Mouse (Mus musculus) adrenal gland, postnatal 4 days (tissue): ENCODE data around the gene Islr. TPM values are rescaled to one million over a fixed set of nuclear protein-coding genes. Genes with fewer than 3 reads are reported as not detected.

Experiments used
- DNase-seq, 2 experiments: peaks; one replicate each; pipeline ENCODE4 v3.0.0; 2021 to 2022; ENCODE audit warnings: low spot score in 2 of 2, mixed read lengths in 2 of 2
- total RNA-seq, 2 experiments: library from RNA; stranded (reverse); gene quantifications; 2 replicates each; pipeline ENCODE4 v1.2.3; 2021

Islr gene
- total RNA-seq, 2 experiments from 2014 or later = 64.5 to 66.7 TPM

DNA sequence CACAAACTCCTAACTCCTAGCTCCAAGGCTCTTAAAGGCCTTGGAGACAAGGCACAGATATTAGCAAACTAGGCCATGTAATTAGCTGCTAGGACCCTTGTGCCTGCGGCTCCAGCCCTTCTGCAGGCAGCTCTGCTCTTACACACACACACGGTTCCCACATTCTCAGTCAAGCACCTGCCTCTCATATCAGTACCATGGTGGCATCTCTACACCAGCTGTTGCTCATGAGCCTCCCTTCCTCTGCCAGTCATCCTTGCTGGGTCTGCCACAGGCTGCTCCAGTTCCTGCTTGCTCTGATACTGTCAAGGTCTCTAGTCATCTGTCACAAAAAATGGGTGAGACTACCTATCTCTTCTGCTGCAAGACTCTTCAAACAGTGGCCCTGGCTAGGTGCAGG, 20.2 kb upstream of the Islr start:
- DNase-seq = no peak

DNA sequence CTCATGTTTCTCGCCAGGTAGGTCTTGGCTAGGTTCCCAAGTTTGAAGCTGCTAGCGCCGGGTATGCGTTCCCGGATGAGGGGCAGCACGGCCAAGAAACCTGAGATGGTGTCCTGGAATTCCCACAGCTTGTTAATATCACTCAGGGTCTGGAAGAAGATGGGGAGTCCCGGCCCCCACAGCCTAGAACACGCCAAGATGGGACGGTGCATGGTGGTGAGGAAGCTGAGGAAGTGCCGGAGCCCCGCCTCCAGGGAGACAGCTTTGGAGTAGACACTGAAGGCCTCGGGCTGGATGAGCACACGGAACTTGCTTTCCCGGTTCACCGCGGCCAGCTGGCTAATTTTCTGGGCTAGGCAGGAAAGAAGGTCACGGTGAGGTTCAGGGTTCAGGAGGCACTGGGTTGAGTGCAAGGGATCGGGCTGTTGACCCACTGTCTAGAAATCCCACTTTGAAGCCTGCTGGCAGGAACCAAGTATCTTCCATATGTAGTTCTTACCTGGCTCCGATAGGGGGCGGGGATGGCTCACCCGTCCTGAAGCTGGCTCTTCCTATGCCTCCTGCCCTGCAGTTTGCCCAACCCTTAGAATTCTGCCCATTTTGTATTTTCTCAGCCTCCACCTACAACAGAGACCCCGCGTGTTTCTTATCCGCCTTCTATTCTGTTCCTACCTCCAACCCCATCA, 16.3 kb upstream of the Islr start:
- no peak for DNase-seq

DNA sequence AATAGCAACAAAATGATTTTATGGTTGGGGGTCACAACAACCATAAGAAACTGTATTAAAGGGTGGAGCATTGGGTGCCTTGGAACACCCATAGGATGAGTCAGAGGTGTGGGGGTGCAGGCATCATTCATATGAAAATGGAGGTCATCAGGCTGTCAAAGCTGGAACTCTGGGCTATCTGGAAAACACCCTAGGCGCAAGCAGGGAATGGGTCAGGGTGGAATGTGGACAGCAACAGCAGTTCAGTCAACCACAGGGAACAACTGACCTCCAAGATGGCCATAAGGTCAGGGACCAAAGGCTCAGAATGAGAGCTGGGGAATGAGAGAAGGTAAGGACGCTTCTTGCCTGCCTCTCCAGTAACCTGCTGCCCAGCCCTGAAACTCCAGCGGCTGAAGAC, 14.4 kb upstream of the Islr start:
- no peak for DNase-seq

DNA sequence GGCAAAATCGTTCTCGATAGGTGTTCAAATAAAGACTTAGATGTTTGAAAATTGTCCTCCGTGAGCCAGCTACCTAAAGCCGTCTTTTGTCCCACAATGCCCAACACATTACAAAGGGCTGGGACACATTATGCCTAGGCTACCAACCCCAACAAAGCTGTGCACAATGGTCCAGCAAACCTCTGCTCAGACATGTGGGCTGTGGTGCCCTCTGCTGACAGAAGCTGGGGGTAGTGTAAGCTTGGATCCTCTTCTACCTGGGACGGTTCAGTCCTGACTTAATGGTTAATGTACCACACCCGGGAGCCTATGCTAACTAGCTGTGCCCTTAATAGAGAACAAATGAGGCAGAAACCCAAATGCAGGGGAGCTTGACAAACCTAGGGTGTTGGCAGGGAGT, 12.3 kb upstream of the Islr start:
- no peak for DNase-seq

DNA sequence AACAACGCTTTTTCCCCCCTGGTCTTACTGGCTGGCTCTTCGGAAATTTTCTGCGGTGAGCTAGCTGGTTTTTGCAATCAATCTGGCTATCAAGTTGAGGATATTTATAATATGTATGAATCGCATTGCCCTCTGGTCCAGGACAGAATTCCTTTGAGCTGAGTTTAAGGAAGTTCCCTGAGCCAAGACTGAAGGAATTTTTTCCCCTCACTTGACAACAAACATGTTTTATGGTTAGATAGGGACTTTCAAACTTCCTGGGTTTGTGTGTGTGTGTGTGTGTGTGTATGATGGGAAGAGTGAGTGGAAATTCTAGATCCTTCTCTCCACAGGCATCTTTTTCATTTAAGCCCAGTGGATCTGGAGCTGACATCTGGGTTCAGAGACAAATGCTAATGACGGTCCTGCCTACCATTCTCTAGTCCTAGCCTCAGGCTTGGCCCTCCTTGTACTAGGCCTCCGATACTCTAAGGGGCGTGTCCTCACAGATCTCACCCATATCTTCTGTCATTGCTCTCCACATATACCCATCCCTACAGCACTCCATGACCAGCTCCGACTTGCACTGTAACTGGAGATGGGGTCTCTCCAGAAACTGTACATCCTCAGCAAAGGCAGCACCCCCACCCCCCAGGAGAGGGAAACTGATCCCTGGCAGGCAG, 10.5 kb upstream of the Islr start:
- no peak for DNase-seq

DNA sequence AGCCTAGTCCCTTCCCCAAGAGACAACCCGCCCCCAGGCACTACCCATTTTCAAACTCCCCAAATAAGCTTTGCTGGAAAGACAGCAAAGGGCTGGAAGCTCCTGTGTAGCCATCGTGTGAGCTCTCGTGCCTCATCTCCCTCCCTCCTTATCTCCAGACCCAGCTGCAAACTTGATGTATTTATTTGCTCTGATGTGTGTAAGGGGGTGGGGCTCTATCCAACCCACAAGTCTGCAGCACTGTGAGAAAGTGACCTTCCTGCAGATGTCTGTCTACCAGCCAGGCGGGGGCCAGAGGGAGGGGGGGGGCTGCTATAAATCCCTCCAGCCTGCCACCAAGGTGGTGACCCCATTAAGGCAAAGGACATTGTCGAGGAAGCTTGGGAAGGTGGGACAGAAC, 9.8 kb upstream of the Islr start:
- DNase-seq = no peak

DNA sequence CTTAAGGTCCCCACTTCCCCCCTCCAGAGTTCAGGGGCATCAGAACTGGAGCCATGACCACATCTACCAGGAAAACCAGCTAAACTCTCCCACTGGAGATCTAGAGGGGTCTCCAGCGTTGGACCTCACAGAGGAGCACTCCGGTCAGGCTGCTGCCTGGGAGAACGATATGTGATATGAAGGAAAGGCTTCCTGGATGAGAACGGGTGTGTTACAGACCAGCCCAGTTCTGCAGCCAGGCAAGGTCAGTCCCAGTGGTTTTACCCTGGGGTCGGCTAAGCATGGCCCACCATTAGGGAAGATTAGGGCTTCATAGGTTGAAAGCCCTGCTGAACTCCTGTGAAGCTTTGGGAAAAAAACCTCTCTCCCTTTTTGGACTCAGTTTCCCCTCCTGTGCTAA, 9.3 kb upstream of the Islr start:
- DNase-seq = no peak

DNA sequence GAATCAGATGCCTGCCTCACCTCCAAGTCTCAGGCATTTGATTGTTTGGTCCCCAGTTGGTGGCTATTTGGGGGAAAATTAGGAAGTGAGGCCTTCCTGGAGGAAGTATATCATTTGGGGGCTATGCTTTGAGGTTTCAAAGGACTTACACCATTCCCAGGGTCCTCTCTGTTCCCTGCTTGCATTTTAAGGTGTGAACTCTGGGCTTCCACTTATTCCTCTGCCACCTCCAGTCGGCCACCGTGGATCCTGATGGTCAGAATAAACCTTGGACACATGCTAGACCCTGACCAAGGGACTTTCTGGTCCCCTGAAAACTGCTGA, 6.2 kb upstream of the Islr start:
- DNase-seq = no peak

DNA sequence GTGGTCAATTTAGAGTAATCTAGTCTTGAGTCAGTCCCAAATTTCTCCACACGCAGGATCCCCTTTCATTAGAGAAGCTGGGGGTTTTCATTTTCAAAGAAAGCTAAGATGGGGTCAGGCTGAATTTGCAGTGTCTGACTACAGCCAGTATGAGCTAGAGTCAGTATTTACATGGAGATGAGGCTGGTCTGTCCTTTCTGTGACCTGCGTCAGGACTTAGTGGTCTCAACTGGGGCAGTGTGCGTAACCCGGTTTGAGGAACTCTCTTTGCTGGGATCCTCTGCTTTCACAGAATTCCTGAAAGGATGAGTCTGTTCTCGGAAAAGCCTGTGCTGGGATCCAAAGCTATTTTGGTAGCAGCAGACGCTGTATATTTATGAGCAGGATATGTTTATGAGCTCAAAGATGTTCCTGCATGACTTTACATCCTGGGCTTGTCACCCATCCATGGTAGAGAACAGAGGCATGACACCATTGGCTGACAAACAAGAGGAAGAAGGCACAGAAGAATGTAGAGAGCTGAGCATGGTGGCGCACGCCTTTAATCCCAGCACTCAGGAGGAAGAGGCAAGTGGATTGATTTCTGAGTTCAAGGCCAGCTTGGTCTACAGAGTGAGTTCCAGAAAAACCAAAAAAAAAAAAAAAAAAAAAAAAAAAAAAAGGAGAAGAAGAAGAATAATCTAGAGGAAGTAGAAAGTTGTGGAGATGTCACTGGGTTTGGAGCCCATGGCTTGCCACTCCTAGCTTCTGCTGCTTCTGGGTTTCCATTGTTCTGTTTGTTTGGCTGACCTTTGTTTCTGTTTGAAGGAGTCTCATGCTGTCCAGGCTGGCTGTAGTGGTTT, 5.6 kb upstream of the Islr start:
- no peak for DNase-seq

DNA sequence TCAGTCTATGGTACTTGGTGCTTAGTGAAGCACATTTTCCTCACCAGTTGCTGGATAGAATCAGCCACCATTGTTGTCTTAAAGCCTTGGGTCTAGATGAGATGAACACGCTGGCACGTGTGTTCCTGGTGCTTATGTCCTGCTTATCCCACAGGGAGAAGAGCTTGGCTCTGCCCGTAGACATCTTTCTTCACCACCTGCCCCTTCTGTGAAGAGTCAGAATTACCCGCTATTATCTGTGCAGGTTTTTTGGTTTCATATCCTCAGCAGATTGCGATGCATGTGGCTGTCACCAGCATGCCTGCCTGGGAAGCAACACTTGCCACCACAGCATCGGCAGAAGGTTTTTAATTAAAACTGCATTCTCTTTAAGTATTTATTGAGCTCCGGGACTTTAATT, 1.9 kb upstream of the Islr start:
- DNase-seq = no peak

DNA sequence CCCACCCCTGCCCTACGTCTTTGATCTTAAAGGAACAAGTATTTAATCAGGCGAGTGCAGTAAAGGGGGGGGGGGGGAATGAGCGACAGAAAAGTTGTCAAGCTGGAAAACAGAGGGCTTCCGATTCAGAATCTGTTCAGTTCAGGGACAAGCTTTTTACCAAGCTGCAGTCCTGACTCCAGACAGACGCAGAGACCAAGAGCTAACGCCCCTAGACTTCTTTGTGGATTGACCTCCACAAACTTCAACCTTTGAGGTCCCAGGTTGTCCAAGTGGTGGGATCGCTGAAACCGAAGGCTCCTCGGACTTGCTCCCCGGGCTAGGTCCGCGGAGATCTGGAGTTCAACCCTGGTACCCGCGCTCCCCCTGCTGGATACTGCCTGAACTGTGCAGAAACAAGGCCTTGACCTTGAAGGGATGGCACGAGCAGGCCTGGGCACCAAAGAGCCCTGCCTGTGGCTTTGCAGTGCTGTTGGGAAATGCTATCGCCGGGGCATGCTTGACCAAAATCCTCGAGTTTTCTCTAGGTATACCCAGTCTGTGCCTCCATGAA, 418 bp upstream of the Islr start:
- DNase-seq = peak; percentile 90 to 92

DNA sequence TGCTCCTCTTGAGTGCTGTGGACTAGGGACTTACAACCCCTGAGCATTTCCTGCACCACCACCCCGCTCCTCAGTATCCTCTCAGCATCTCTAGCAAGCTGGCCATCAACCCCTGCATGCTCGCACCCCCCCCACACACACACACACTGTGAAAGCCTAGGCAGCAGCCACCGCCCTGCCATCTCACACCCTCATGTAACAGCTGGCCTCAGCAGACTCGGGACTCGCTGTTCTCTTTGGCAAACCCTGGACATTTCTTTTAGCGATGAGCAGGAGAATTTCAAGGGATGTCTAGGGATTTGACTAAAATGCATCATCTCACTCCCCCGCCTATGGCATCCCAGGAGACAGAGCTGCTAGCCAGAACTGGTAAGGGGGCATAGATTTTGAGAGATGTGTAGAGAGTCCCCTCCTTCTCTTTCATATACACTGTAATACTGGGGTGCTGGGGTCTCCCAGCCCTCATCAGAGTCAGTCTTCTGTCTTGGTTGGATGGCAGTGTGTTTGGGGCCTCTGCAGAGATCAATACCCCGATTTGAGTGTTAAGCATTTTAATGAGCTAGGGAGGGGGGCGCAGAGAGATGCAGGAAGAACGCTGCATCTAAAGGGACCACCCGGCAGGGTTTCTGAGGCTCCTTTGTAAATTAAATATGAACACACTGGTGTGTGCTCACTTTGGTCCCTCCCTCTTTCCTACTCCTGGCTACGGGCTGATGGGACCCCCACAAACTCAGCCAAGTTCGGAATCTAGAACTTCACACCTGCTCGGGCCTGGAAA, 1.2 kb downstream of the Islr start:
- DNase-seq = no peak

DNA sequence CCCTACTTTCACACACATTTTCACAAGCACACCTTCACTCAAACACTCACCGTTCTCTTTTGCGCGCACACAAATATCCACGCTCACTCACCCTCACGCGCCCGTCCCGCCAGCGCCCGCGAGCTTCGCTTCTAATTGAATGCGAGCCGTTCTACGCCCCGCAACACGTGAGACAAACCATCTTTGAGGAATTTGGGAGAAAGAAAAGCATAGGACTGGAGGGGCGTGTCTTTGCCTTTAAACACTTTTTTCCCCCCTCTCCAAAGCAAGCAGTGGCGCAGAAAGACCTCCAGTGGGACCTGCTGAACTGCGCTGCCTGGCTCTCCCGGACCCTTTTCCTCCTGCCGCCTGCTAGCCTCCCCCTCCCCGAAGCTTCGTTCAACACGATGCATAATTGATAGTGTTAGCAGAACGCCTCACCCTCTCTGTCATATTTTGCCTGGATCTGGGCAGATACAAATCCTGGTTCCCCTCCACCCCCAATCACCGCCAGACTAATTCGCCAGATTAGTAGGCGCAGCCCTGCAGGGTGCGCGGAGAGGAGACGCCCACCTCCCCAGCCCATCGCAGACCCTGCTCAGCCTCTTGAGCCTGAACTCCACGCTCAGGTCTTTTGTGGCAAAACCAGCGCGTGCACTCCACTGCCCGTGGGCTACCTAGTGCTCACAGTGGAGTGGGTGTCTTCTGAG, 2.1 kb downstream of the Islr start:
- DNase-seq = no peak

DNA sequence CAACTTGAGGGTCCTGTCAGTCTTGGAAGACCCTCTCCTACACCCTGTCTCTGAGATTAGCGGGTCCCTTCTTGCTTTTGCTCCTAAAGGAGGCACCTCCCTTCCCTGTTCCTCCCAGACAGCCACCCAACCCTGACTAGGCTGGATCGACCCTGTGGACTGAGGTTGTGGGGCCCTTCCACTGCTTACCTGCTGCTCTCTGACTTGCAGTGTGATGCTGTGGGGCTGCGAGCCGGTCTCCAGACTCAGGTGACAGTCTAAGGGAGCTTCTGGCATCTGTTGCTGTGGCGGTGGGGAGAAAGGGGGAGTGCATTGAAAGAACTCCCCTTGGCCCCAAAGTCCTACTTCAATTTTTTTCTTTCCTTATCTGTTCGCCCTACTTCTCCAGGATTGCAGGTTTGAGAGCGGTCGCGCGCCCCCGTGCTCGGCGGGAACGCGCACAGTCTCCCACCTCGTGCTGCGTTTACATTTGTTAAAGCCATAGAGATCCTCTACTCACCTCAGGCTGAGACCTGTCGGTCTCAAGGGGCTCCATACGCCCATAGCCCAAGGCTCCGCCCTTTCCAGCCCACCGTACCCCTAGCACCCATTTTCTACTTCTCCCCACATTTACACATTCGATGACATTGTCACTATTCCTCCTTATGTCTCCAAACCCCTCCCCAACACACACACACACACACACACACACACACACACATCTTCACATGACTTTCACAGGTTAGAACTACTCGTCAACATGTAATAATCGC, 2.8 kb downstream of the Islr start:
- no peak for DNase-seq

DNA sequence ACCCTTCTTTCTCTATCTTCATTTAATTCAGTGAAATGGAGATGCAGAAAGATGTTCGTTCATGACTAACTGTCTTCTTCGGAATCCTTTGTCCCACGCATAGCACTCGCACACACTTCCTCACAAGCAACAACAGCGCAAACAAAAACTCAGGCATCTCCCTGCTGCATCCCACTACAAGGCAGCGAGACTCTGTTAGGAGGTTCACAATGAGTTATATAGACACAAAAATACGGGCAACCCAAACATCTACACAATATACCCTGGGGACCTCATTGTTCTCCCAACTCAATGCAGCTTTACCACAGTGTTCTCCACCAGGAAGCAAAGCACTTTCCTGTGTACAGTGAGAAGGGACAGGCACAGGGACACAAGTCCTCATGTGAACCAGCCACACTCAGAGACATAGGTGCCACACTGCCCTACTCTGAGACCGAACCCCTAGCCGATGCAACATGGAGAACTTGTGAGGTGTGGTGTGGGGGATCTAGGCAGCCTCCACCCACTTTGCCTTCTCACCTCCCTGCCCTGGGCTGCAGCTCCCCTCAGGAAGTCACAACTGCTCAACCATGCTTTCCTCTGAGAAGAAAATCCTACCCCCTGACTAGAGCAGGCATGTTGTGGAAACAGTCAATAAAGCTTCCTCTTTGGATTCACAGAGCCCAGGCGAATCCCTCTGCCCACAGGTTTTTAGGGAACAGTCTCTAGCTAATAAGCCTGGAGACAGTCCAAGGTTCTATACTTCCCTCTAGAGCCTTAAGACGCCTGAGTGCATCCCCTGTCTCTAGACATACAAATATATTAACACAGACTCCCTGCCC, 3.6 kb downstream of the Islr start:
- no peak for DNase-seq

DNA sequence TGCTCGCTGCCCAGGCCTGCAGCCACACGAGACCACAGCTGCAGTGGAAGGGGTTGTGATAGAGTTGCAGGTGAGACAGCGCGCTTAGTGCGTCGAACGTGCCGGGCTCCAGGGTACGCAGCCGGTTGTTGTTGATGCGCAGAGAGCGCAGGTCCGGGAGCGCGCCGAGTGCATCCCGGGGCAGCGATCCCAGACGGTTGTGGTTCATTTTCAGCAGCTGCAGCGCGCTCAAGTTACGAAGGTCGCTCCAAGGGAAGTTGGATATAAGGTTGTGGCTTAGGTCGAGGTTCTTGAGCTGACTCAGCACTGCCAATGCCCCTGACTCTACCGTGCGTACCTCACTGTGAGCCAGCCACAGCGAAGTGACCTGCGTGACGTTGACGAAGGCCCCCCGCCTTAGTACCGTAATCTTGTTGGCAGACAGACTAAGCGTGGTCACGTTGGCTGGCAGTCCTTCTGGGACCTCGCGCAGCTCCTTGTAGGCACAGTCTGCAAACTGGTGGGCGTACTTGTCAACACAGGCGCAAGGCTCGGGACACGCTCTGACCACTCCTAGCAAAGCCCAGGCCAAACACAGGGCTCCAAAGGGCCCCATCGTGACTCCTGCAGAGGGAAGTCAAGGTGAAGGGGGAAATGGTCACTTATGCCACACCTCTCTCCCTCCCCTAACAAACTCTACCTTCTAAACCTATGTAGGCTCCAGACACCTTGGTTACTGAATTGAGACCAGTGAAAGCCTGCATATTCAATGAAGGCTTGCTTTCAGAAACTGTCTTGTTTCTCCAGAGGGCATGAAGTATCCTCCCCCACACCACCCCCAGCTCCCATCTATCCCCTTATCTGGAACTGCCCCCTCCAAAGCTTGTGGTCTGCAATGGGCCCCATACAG, 4.5 kb downstream of the Islr start:
- DNase-seq = no peak

DNA sequence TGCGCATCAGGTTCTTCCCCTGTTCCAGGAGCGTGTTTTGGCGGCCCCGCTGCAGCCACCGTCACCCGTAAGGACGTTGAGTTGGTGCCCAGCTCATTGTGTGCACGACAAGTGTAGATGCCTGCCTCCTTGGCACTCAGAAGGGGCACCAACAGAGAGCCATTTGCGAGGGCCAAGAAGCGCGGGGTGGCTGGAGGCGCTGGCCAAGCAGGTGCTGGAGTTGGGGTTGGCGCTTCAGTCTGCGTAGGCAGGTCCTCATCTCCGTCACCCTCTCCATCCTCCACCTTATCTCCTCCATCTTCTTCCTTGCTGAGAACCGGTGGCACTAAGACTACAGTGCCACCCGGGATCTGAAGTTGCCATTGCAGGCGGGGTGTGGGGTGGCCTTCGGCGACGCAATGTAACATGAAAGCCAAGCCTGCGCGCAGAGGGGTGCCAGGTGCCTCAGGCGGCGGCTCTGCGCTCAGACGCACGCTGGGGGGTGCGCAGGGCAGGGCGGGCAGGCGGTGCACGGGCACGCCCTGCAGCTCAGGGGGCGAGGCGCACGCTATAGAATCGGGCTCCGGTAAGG, 5.2 kb downstream of the Islr start:
- no peak for DNase-seq
